Mouse (Mus musculus) limb, embryonic 13.5 days (tissue): ENCODE results near the gene Abcb5. TPM values are rescaled to one million over a fixed set of nuclear protein-coding genes. Genes with fewer than 3 reads are reported as not detected.
"Not testable (repeated sequence)": the region's sequence is repeated elsewhere in the genome, so short reads cannot be mapped to it uniquely, and the experiment has no call there.

Source experiments
- ATAC-seq: fragments of 200-750 bp; cut with Nextera tagmentation; 2 replicates; pipeline ENCODE4 v1.8.0; 2017; ENCODE audit warnings: low read depth, moderate number of reproducible peaks, moderate TSS enrichment; ENCODE audit not compliant: low FRiP score
- H3K27ac ChIP-seq: fragments of 300-500 bp; sonication (generic); 2 replicates; pipeline ENCODE4 v1.5.1; 2015; ENCODE audit warnings: inconsistent platforms, mild to moderate bottlenecking, moderate library complexity
- H3K27me3 ChIP-seq: fragments of 300-500 bp; sonication (generic); 2 replicates; pipeline ENCODE4 v1.6.1; 2015; ENCODE audit warnings: mild to moderate bottlenecking, inconsistent platforms
- H3K36me3 ChIP-seq: fragments of 300-500 bp; sonication (generic); 2 replicates; pipeline ENCODE4 v1.6.1; 2015; ENCODE audit warnings: inconsistent platforms, mild to moderate bottlenecking, moderate library complexity
- H3K4me1 ChIP-seq: fragments of 300-500 bp; sonication (generic); 2 replicates; pipeline ENCODE4 v1.6.1; 2015; ENCODE audit warnings: inconsistent platforms
- H3K4me2 ChIP-seq: fragments of 300-500 bp; sonication (generic); replicated peaks from 2 replicates; pipeline ENCODE4 v1.6.1; 2015; ENCODE audit warnings: inconsistent platforms, mild to moderate bottlenecking, moderate library complexity
- H3K4me3 ChIP-seq: fragments of 300-500 bp; sonication (generic); 2 replicates; pipeline ENCODE4 v1.5.1; 2015; ENCODE audit warnings: moderate library complexity, mild to moderate bottlenecking, inconsistent platforms
- H3K9ac ChIP-seq: fragments of 300-500 bp; sonication (generic); 2 replicates; pipeline ENCODE4 v1.6.1; 2015; ENCODE audit warnings: mild to moderate bottlenecking, inconsistent platforms
- H3K9me3 ChIP-seq: fragments of 300-500 bp; sonication (generic); 2 replicates; pipeline ENCODE4 v1.6.1; 2016; ENCODE audit warnings: inconsistent platforms
- WGBS: fragments of 180-500 bp; shearing (Covaris S2); methylation state at CpG from one replicate; pipeline ENCODE4 v1.1.7; 2015; 5-methylcytosine and 5-hydroxymethylcytosine counted together
- polyA plus RNA-seq: library from polyadenylated mRNA; unstranded; fragments of >200 nt; fragmentation: Nextera tagmentation; extraction: Ambion mirVana; gene quantifications from 2 replicates; pipeline ENCODE4 v1.2.1, GENCODE M21; 2015

The Abcb5 gene
- 0.04 and 0.08 TPM in 2 replicates for polyA plus RNA-seq

DNA sequence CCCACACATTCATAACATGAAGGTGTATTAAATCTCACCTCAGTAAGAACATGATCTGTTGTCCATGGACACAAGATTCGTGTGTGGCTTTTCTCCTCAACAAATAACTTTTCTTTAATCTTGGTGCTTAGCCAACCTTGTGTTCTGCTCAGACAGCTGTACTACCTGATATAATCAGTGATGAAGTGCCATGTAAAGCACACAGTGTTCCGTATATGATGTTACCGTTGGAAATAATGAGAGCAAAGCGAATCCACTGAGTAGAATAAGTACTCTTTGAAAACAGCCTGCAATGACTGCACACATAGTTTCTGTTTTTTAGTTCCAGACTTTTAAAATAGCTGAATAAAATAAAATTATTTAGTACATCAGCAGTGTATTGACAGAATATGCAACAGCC is at the start of gene Abcb5:
TSS of gene Abcb5 (minus strand) at position 101 of the 400 bp plus-strand sequence.
- Histone ChIP-seq H3K9me3 (no peaks in the 10 kb centered on the region), H3K27ac (no peak within 1 kb of the TSS), H3K4me3 (no peak within 1 kb of the TSS), H3K9ac (no peak within 1 kb of the TSS), H3K4me2 (no peak within 1 kb of the TSS), H3K4me1 (no peaks in the 10 kb centered on the region), H3K36me3 (no peaks in the 10 kb centered on the region), H3K27me3 (no peaks in the 10 kb centered on the region)
- WGBS = 75% methylated on average over 4 of the region's 4 CpGs
- no peak for ATAC-seq

DNA sequence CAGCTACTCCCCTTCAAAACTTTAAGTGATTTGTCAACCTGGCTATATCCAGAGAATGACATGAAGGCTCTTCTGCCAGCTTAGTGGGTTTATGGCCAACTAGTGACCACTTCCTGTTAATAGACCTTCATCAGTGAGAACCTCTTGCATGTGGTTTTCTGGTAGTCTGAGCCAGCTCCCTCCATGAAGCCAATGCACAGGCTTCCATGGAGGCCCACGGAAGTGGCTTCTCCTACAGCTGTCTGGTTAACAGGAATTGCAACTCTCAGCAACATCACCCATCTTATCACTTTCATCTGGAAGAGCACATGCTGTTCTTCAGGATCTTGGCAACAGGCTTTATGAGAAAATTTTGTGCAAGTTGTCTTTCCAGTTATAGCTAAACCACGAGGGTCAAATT is 33.0 kb upstream of the Abcb5 start:
- no peaks in the 10 kb centered on the region for H3K36me3 ChIP-seq
- H3K4me3 ChIP-seq = no peak overlapping the region
- ATAC-seq = no peak
- no peak overlapping the region for H3K9ac ChIP-seq
- H3K27ac ChIP-seq = no peak overlapping the region
- no peaks in the 10 kb centered on the region for H3K4me1 ChIP-seq
- no peak overlapping the region for H3K4me2 ChIP-seq
- WGBS = 75% methylated on average over 2 of the region's 2 CpGs
- H3K9me3 ChIP-seq = no peaks in the 10 kb centered on the region
- H3K27me3 ChIP-seq = no peaks in the 10 kb centered on the region

DNA sequence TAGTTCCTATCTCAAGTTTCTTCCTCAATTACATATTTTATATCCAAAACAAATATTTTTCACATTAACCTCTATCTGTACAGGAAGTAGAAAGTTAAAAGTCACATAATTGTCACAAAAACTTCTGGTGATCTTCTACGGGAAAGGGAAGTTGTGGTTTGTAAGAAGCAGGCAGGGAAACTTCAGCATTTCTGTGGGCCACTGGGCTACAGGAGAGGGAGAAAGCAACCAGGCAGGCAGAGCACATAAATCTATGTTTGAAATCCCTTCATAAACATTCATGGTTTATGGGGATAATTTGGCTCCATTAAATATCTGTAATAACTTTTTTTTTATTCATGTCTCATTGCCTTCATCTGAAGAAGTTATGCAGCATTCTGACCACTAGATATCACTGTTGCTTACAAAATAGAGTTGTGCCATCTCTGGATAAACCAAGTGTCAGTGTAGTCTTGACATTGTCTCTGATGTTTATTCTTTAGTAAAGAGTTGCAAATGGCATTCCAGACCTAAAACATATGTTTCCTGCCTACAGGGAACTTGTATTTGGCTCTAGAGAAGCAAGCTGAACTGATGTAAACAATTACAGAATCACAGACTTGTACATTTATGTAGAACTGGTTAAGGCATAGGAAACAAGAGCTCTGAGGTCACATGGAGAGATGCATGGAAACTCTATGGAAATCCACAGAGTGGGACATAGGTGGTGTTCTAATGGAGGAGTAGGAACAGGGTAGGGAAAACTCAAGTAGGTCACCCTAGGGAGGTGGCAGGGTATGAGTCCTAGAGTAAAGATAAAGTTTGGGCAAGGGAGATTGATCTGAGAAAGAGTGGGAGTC is 28.3 kb upstream of the Abcb5 start:
- WGBS = 78% methylated on average over 1 of the region's 1 CpGs
- Histone ChIP-seq H3K4me1 (no peaks in the 10 kb centered on the region), H3K9me3 (no peaks in the 10 kb centered on the region; the same call in 1 of the 2 replicates), H3K27me3 (no peaks in the 10 kb centered on the region), H3K4me2 (no peak overlapping the region), H3K27ac (no peak overlapping the region), H3K9ac (no peak overlapping the region), H3K36me3 (no peaks in the 10 kb centered on the region), H3K4me3 (no peak overlapping the region)
- ATAC-seq = no peak

DNA sequence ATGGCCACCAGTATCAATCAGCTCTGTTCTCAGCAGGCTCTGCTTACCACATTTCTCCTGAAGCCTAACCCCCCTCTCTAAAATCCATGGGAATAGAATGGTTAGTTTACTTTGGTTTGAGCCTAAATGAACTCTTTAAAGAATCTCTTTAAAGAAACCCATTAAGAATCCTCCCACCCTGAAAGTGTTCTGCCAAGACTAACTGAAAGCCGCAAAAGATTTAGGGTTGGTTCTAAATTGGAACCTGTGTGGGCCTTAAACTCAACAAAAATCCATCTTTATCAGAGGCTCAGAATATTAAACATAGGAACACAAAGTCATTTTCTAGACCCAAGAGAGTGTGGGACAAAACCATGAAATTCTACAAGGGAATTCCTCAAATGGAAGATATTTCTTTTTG is 18.6 kb upstream of the Abcb5 start:
- Histone ChIP-seq H3K9me3 (no peaks in the 10 kb centered on the region), H3K27ac (no peak overlapping the region)
- 72% methylated on average over 1 of the region's 1 CpGs for WGBS

DNA sequence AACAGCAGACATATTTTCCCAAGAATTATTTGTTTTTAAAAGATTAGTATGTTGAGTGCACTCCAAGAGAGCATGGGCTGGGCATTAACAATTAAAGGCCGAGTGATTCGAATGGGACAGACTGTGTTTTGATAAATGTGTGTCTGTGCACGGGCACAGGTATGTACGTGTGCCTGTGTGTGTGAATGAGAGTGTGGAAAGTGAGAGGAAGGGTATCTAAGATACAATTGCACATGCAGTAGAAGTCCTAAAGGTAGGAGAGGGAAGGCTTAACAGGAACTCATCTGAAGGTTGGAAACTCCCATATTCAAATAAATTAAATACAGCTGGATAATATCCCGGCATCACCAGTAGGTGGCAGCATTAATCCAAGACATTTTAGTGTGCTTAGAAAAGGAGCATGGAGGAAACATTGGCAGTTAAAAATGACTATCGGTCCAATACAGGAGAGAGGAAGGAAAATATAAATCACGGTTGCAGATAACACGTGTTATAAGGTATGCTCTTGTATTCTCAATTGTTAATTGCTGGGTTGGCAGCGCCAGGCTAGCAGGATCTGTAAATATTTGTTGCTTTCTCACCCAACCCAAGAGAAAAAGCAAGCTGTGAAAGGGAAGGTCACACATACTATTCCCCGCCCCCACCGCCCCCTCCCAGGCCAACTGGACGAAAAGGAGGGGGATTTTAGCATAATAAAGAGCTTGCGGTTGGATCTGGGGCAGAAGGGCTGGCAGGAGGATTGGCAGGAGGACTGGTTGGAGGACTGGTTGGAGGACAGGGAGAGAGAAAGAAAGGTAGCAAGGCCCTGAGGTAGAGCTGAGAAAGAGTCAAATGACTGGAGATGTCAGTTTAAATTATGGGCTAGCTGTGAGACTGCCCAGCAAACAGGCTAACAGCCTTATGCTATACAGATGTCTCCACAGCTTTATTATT is 35.6 kb downstream of the Abcb5 start:
- H3K27me3 ChIP-seq = 0 out of 2 replicates have a peak, but pooled peaks cover 3% of the 10 kb centered on the region
- no peaks in the 10 kb centered on the region for H3K36me3 ChIP-seq
- no peak overlapping the region for H3K27ac ChIP-seq
- ATAC-seq = peak; percentile 60; the same call in 1 of the 2 replicates
- 0 out of 2 replicates have a peak overlapping the region, but pooled peaks have one; percentile 9 for H3K9ac ChIP-seq
- H3K4me3 ChIP-seq = peak overlapping the region; percentile 20; the same call in 1 of the 2 replicates
- H3K4me2 ChIP-seq = peak overlapping the region; percentile 54
- H3K9me3 ChIP-seq = no peaks in the 10 kb centered on the region
- 24% methylated on average over 13 of the region's 13 CpGs for WGBS
- peaks cover 5% of the 10 kb centered on the region for H3K4me1 ChIP-seq

More for the DNA sequence above, 18.6 kb upstream of the Abcb5 start:
- no peaks in the 10 kb centered on the region for H3K4me1 ChIP-seq
- no peak overlapping the region for H3K4me3 ChIP-seq
- no peak for ATAC-seq
- H3K9ac ChIP-seq = no peak overlapping the region
- no peaks in the 10 kb centered on the region for H3K27me3 ChIP-seq
- H3K4me2 ChIP-seq = no peak overlapping the region
- no peaks in the 10 kb centered on the region for H3K36me3 ChIP-seq

DNA sequence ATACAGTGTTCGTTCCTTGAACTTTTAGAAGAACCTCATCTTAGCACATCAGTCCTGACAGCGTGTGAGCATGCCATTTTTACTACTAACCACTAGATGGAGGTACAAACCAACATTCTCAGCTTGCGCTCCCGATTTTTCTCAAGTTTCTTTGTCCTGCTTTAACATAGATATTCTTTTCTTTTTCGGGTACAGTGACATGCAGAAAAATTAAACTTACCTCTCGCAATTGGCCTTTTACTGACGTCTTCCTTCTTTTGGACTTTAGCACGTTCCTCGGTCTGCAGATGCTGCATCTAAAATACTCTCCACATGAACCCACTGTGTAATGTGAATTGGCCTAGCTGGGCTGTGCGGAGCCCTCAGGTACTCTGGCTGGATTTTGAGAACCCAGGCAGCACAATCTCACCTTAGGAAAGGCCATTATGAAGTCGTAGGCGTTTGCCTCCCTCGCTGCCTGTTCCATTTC is 39.4 kb downstream of the Abcb5 start:
- peak overlapping the region; percentile 43 for H3K9ac ChIP-seq
- WGBS = 19% methylated on average over 13 of the region's 13 CpGs
- no peaks in the 10 kb centered on the region for H3K36me3 ChIP-seq
- H3K4me3 ChIP-seq = peak overlapping the region; percentile 18; the same call in 1 of the 2 replicates
- 0 out of 2 replicates have a peak, but pooled peaks cover 3% of the 10 kb centered on the region for H3K27me3 ChIP-seq
- ATAC-seq = peak; percentile 62; the same call in 1 of the 2 replicates
- no peaks in the 10 kb centered on the region for H3K9me3 ChIP-seq
- H3K4me1 ChIP-seq = peaks cover 5% of the 10 kb centered on the region
- no peak overlapping the region for H3K27ac ChIP-seq
- H3K4me2 ChIP-seq = peak overlapping the region; percentile 53

DNA sequence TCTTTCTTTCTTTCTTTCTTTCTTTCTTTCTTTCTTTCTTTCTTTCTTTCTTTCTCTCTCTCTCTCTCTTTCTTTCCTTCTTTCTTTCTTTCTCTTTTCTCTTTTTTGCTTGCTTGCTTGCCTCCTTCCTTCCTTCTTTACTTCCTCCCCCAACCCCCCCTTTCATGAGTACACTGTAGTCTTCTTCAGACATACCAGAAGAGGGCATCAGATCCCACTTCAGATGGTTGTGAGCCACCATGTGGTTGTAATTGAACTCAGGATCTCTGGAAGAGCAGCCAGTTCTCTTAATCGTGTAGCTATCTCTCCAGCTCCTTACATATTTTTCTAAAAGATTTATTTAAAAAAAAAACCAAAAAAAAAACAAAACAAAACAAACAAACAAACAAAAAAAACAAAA is 42.3 kb downstream of the Abcb5 start:
- H3K36me3 ChIP-seq, H3K4me2 ChIP-seq, H3K9ac ChIP-seq, H3K9me3 ChIP-seq, H3K27me3 ChIP-seq, H3K4me3 ChIP-seq, H3K4me1 ChIP-seq, ATAC-seq, H3K27ac ChIP-seq: not testable (repeated sequence)
- WGBS = 30% methylated on average over 1 of the region's 1 CpGs

DNA sequence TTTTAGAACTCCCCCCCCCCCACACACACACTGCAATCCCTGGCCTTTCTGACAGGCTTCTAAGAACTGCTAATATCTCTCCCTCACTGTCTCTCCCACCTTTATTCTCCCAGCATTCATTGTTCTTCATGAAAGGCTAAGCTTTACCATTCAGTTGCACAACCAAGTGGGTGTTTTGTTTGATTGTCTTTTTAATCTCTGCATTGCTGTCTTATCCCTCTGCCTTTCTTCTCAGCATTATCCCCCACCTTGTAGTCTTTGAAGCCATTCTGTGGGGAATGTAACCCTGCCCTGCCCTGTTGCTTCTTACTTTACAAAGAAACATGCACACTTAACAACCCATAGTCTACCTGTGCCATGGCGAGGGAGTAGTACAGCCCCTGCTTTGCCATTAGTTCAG is 48.5 kb downstream of the Abcb5 start:
- H3K36me3 ChIP-seq = no peaks in the 10 kb centered on the region
- no peaks in the 10 kb centered on the region for H3K4me1 ChIP-seq
- no peak overlapping the region for H3K27ac ChIP-seq
- ATAC-seq = no peak
- no peaks in the 10 kb centered on the region for H3K27me3 ChIP-seq
- no peak overlapping the region for H3K4me2 ChIP-seq
- H3K9ac ChIP-seq = no peak overlapping the region
- WGBS = 81% methylated on average over 1 of the region's 1 CpGs
- H3K4me3 ChIP-seq = no peak overlapping the region
- no peaks in the 10 kb centered on the region for H3K9me3 ChIP-seq

DNA sequence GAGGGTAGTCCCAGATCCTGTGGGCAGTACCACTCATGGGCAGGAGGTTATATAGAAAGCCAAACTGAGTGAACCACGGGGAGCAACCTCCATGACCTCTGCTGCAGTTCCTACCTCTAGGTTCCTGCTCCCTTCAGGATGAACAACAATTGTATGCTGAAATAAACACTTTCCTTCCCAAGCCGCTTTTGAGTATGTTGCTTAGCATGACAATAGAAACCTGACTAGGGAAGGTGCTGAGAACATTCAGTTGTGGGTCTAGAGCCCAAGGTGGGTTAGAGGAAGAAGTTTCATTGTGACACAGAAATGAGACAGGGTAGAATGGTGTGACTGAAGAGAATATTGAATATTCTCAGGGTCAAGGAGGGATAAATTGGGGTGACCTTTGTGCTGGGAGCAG is 55.9 kb downstream of the Abcb5 start:
- Histone ChIP-seq H3K36me3 (no peaks in the 10 kb centered on the region), H3K9me3 (no peaks in the 10 kb centered on the region), H3K4me3 (no peak overlapping the region), H3K27ac (no peak overlapping the region), H3K9ac (no peak overlapping the region), H3K4me1 (no peaks in the 10 kb centered on the region), H3K27me3 (no peaks in the 10 kb centered on the region), H3K4me2 (no peak overlapping the region)
- ATAC-seq = no peak
- 76% methylated on average over 2 of the region's 2 CpGs for WGBS

DNA sequence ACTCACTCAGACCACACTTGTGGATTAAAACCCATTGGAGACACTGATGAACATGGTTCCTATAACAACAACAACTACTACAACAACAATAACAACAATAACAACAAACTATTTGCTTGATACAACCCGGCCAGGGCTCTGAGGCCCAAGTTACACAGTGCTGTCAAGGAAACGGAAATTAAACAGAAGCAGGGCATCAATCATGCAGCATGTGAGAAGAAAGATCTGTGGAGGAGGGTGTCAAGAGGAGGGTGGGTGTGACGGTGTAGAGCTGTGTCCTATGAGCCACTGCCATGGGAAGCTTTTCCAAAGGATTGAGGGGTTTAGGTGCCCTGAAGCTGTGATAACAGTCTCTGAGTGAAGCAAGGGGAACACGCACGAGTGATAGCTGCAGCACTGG is 64.0 kb downstream of the Abcb5 start:
- 0 out of 2 replicates have a peak, but pooled peaks cover 3% of the 10 kb centered on the region for H3K4me1 ChIP-seq
- no peak overlapping the region for H3K4me2 ChIP-seq
- H3K27ac ChIP-seq = no peak overlapping the region
- WGBS = 39% methylated on average over 5 of the region's 5 CpGs
- H3K4me3 ChIP-seq = no peak overlapping the region
- no peaks in the 10 kb centered on the region for H3K27me3 ChIP-seq
- H3K9ac ChIP-seq = no peak overlapping the region
- no peak for ATAC-seq
- no peaks in the 10 kb centered on the region for H3K9me3 ChIP-seq
- no peaks in the 10 kb centered on the region for H3K36me3 ChIP-seq

DNA sequence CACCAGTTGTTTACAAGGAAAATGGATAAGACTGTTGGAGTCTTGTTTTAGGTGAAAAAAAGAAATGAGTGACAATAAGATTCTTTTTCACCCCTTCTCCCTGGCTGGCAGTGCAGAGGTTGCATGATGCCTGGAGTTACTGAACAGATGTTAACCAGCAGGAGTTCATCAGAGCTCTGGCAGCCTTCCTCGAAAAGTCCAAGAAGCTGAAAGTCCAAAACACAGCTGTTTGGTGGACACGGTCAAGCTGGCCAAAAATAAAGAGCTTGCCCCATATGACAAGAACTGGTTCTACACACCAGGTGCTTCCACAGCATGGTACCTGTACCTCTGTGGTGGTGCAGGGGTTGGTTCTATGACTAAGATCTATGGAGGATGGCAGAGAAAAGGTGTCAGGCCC is 78.3 kb downstream of the Abcb5 start:
- 37% methylated on average over 2 of the region's 2 CpGs for WGBS
- Histone ChIP-seq H3K9me3 (no peaks in the 10 kb centered on the region), H3K4me3 (no peak overlapping the region), H3K9ac (no peak overlapping the region), H3K27ac (no peak overlapping the region), H3K4me2 (no peak overlapping the region), H3K4me1 (no peaks in the 10 kb centered on the region), H3K27me3 (no peaks in the 10 kb centered on the region), H3K36me3 (no peaks in the 10 kb centered on the region)
- ATAC-seq = no peak

DNA sequence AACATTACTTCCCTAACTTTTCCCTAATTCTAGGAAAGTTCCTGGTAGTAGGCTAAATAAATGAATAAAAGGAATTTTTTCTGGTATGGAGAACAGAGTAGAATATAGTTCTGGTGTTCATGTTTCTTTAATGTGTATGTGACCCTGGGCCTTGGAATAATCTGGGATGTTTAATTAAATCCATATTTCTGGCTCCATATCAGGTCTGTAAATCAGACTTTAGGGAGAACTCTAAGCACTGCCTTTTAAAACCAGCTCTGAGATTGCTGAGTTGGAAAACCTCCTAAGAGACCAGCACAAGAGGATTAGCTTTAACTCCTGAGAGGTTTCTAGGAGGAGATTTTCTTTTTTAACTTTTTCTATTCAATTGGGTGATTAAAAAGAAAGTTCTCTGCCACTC is 83.4 kb downstream of the Abcb5 start:
- Histone ChIP-seq H3K27ac (no peak overlapping the region), H3K9me3 (no peaks in the 10 kb centered on the region), H3K4me1 (no peaks in the 10 kb centered on the region), H3K4me2 (no peak overlapping the region), H3K9ac (no peak overlapping the region), H3K4me3 (no peak overlapping the region), H3K36me3 (no peaks in the 10 kb centered on the region), H3K27me3 (no peaks in the 10 kb centered on the region)
- ATAC-seq = peak; percentile 36; the same call in 1 of the 2 replicates
